Mouse (Mus musculus) myocyte (in vitro differentiated cells): ENCODE measurements around the gene Olfr746. TPM values are rescaled to one million over a fixed set of nuclear protein-coding genes. Genes with fewer than 3 reads are reported as not detected.

Source experiments
- H3K27me3 ChIP-seq: one replicate; pipeline ENCODE4 v1.6.1; 2011; ENCODE audit not compliant: control insufficient read depth, insufficient read depth, insufficient read length
- H3K36me3 ChIP-seq: one replicate; pipeline ENCODE4 v1.6.1; 2011; ENCODE audit not compliant: control insufficient read depth, insufficient read depth
- H3K4me2 ChIP-seq: one replicate; pipeline ENCODE4 v1.6.1; 2011; ENCODE audit warnings: low read depth, control low read depth
- H3K4me3 ChIP-seq: one replicate; pipeline ENCODE4 v1.5.1; 2011; ENCODE audit warnings: mild to moderate bottlenecking, control low read depth, moderate library complexity
- H3K79me2 ChIP-seq: one replicate; pipeline ENCODE4 v1.6.1; 2011; ENCODE audit not compliant: control insufficient read depth, insufficient read depth
- H3ac ChIP-seq: one replicate; pipeline ENCODE4 v1.6.1; 2011; ENCODE audit not compliant: control insufficient read depth, insufficient read length
- CEBPB ChIP-seq: IDR thresholded peaks from 2 replicates; pipeline ENCODE4 v1.6.1; 2011; ENCODE audit warnings: mild to moderate bottlenecking, moderate library complexity; ENCODE audit not compliant: poor library complexity, insufficient read depth, severe bottlenecking
- E2F4 ChIP-seq: IDR thresholded peaks from one replicate; pipeline ENCODE4 v1.6.1; 2011; ENCODE audit warnings: mild to moderate bottlenecking, control low read depth, moderate library complexity; ENCODE audit not compliant: insufficient read depth
- MAX ChIP-seq: IDR thresholded peaks from one replicate; pipeline ENCODE4 v1.6.1; 2011; ENCODE audit warnings: low read depth, mild to moderate bottlenecking, control low read depth
- MYOD1 ChIP-seq, 3 experiments: IDR thresholded peaks; one replicate each; pipeline ENCODE4 v1.6.1; 2011; ENCODE audit warnings: control low read depth in 2 of 3, low read depth in 2 of 3, mild to moderate bottlenecking in 2 of 3, moderate library complexity in 1 of 3; ENCODE audit not compliant: insufficient read length in 2 of 3, control insufficient read depth in 1 of 3
- MYOG ChIP-seq, 3 experiments: IDR thresholded peaks; one replicate each; pipeline ENCODE4 v1.6.1; 2011; ENCODE audit warnings: control low read depth in 2 of 3, low read depth in 2 of 3, mild to moderate bottlenecking in 2 of 3; ENCODE audit not compliant: insufficient read length in 2 of 3, control insufficient read depth in 1 of 3, insufficient read depth in 1 of 3
- POLR2A ChIP-seq: IDR thresholded peaks from one replicate; pipeline ENCODE4 v1.6.1; 2011; ENCODE audit warnings: low read depth, mild to moderate bottlenecking, control low read depth, moderate library complexity; ENCODE audit not compliant: insufficient read length
- POLR2AphosphoS2 ChIP-seq: IDR thresholded peaks from one replicate; pipeline ENCODE4 v1.6.1; 2011; ENCODE audit warnings: low read depth, control low read depth; ENCODE audit not compliant: insufficient read length
- REST ChIP-seq: IDR thresholded peaks from one replicate; pipeline ENCODE4 v1.6.1; 2011; ENCODE audit warnings: mild to moderate bottlenecking, control low read depth, moderate library complexity; ENCODE audit not compliant: insufficient read depth, insufficient read length
- SRF ChIP-seq: IDR thresholded peaks from one replicate; pipeline ENCODE4 v1.6.1; 2011; ENCODE audit warnings: low read depth; ENCODE audit not compliant: control insufficient read depth, insufficient read length
- TCF12 ChIP-seq: IDR thresholded peaks from one replicate; pipeline ENCODE4 v1.6.1; 2011; ENCODE audit warnings: mild to moderate bottlenecking, control low read depth; ENCODE audit not compliant: poor library complexity, insufficient read depth, severe bottlenecking
- TCF3 ChIP-seq: IDR thresholded peaks from one replicate; pipeline ENCODE4 v1.6.1; 2011; ENCODE audit warnings: low read depth, control low read depth; ENCODE audit not compliant: insufficient read length
- USF1 ChIP-seq: IDR thresholded peaks from one replicate; pipeline ENCODE4 v1.6.1; 2011; ENCODE audit warnings: low read depth, mild to moderate bottlenecking, control low read depth, moderate library complexity
- polyA plus RNA-seq: library from polyadenylated mRNA; unstranded; fragments of >200 nt; fragmentation: generic; extraction: Trizol; gene quantifications from one replicate; pipeline ENCODE4 v1.2.1, GENCODE M21; 2012; ENCODE audit warnings: missing spikeins

The Olfr746 gene
- polyA plus RNA-seq: not detected

GRCm38 (mm10) chr14:50646783-50647182 lies at the start of gene Olfr746:
Olfr746 (plus strand) TSS chr14:50647083.
- TF ChIP-seq REST: no peak
- TF ChIP-seq POLR2AphosphoS2: no peak
- H3ac ChIP-seq: no peak within 1 kb of the TSS
- H3K79me2 ChIP-seq: no peaks in the 10 kb centered on the region
- H3K27me3 ChIP-seq: no peaks in the 10 kb centered on the region
- no peaks in the 10 kb centered on the region for H3K36me3 ChIP-seq
- no peak within 1 kb of the TSS for H3K4me2 ChIP-seq
- H3K4me3 ChIP-seq: no peak within 1 kb of the TSS

DNA sequence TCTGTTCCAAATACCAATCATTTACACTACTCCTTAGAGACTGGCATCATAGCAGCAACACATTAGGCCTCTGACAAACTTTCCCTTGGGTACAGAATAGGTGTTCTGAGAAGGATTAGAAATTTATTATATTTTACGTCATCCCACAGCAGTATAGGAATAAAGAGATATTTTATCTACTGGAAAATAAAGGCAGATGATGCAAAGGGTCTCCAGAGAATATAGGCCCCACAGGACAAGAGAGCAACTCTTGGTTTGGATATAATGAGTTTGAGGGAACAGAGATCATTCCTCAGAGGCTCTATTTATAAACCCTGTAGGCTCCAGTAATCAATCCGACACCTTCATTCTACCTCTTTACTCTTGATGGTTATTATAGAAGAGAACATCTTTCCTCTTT lies 32.3 kb upstream of the Olfr746 start, which contains the start of gene Olfr744:
Olfr744 (plus strand) TSS at position 301 of the 400 bp plus-strand sequence.
- Histone ChIP-seq H3K79me2 (no peaks in the 10 kb centered on the region), H3K4me3 (no peak within 1 kb of the TSS), H3ac (no peak within 1 kb of the TSS), H3K36me3 (no peaks in the 10 kb centered on the region), H3K4me2 (no peak within 1 kb of the TSS), H3K27me3 (no peaks in the 10 kb centered on the region)
- no peak for TF ChIP-seq MAX
- TF ChIP-seq TCF12: no peak
- TF ChIP-seq POLR2A: no peak
- TF ChIP-seq REST: no peak
- no peak for TF ChIP-seq SRF
- TF ChIP-seq CEBPB: no peak
- TF ChIP-seq USF1: no peak

DNA sequence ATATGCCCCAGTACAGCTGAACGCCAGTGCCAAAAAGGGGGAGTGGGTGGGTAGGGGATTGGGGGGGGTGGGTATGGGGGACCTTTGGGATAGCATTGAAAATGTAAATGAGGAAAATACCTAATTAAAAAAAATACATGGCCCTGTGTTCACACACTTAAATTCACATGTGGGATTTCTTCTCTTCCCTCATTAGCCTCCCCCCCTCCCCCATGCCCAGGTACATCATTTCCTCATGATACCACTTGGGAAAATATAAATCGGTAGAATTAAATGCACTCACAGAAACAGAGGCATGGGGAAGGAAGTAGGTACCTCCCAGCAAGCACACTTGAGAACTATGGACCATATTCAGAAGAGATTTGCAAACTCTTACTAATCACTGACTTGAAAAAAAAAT lies 7.8 kb upstream of the Olfr746 start, which contains the start of gene Olfr745:
Olfr745 (plus strand) TSS at position 301 of the 400 bp plus-strand sequence.
- H3ac ChIP-seq: no peak within 1 kb of the TSS
- H3K36me3 ChIP-seq: no peaks in the 10 kb centered on the region
- H3K4me3 ChIP-seq: no peak within 1 kb of the TSS
- no peaks in the 10 kb centered on the region for H3K79me2 ChIP-seq
- no peak within 1 kb of the TSS for H3K4me2 ChIP-seq
- TF ChIP-seq SRF (no peak), MYOG (IDR thresholded peaks at IDR 0.05; ENCODE audit: control insufficient read depth in 1 of 3, insufficient read depth in 1 of 3, insufficient read length in 2 of 3, low read depth in 2 of 3) (no peak), TCF3 (no peak), MYOD1 (IDR thresholded peaks at IDR 0.05; ENCODE audit: control insufficient read depth in 1 of 3, insufficient read length in 2 of 3, low read depth in 2 of 3) (no peak), POLR2A (no peak), USF1 (no peak), REST (no peak), MAX (no peak), TCF12 (no peak)
- no peaks in the 10 kb centered on the region for H3K27me3 ChIP-seq

DNA sequence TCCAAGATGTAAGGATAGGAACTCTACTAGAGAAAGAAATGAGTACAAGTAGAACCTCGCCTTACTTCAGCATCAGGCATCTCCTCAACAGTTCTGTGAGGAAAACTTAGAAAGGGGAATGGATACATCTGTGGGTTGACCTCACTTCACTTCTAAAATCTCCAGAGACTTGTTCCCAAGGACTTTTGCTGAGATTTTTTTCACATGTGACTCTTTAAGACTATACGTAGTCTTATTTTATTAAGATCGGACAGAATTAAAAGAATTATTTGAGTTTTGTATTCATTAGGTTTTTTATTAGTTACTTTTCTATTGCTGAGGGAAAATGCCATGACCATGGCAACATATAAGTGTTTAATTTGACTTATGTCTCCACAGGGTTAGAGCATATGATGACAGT lies 46.2 kb downstream of the Olfr746 start, which contains the start of gene Olfr747:
Olfr747 (minus strand) TSS at position 101 of the 400 bp plus-strand sequence.
- H3K27me3 ChIP-seq: no peaks in the 10 kb centered on the region
- no peak for TF ChIP-seq TCF3
- no peak for TF ChIP-seq MAX
- TF ChIP-seq E2F4: no peak
- TF ChIP-seq REST: no peak
- TF ChIP-seq POLR2AphosphoS2: no peak
- no peak for TF ChIP-seq USF1
- TF ChIP-seq MYOD1 (IDR thresholded peaks at IDR 0.05; ENCODE audit: control insufficient read depth in 1 of 3, insufficient read length in 2 of 3, low read depth in 2 of 3): no peak
- TF ChIP-seq CEBPB: no peak
- no peak for TF ChIP-seq MYOG (IDR thresholded peaks at IDR 0.05; ENCODE audit: control insufficient read depth in 1 of 3, insufficient read depth in 1 of 3, insufficient read length in 2 of 3, low read depth in 2 of 3)
- TF ChIP-seq TCF12: no peak
- H3K4me3 ChIP-seq: no peak within 1 kb of the TSS
- no peak within 1 kb of the TSS for H3ac ChIP-seq
- no peaks in the 10 kb centered on the region for H3K36me3 ChIP-seq
- no peak within 1 kb of the TSS for H3K4me2 ChIP-seq
- no peaks in the 10 kb centered on the region for H3K79me2 ChIP-seq

Other genes starting within 250 kb of the Olfr746 start
- gene Olfr738, start 239.5 kb upstream of the Olfr746 start, polyA plus RNA-seq: not detected
- gene Olfr739, start 228.5 kb upstream of the Olfr746 start, polyA plus RNA-seq: not detected
- not detected for gene Olfr740, start 201.5 kb upstream of the Olfr746 start, polyA plus RNA-seq
- not detected for gene Olfr741, start 174.3 kb upstream of the Olfr746 start, polyA plus RNA-seq
- not detected for gene Olfr742, start 143.5 kb upstream of the Olfr746 start, polyA plus RNA-seq
- not detected for gene Olfr743, start 125.2 kb upstream of the Olfr746 start, polyA plus RNA-seq
- not detected for gene Olfr744, start 32.2 kb upstream of the Olfr746 start, polyA plus RNA-seq
- gene Olfr745, start 7.7 kb upstream of the Olfr746 start, polyA plus RNA-seq: not detected
- gene Olfr747, start 46.1 kb downstream of the Olfr746 start, polyA plus RNA-seq: not detected
- gene Olfr748, start 60.3 kb downstream of the Olfr746 start, polyA plus RNA-seq: not detected
- not detected for gene Olfr749, start 98.0 kb downstream of the Olfr746 start, polyA plus RNA-seq
- 26.7 TPM for gene Ttc5, start 138.4 kb downstream of the Olfr746 start, polyA plus RNA-seq
- gene Ccnb1ip1, start 160.6 kb downstream of the Olfr746 start, polyA plus RNA-seq: 0.16 TPM
- gene Parp2, start 160.8 kb downstream of the Olfr746 start, polyA plus RNA-seq: 22.1 TPM
- gene Tep1, start 223.5 kb downstream of the Olfr746 start, polyA plus RNA-seq: 20.6 TPM